Mouse (Mus musculus) A20 (cell line): ENCODE results near the gene Fmnl1.
A peak's percentile ranks its signal among the peaks of the same experiment; 100 is the strongest.
"Not testable (repeated sequence)": the region's sequence is repeated elsewhere in the genome, so short reads cannot be mapped to it uniquely, and the experiment has no call there.

ENCODE experiments used
- DNase-seq: peaks from one replicate; pipeline ENCODE4 v3.0.0-alpha.2; 2011; ENCODE audit warnings: low read depth, low spot score

The Fmnl1 gene

GRCm38 (mm10) chr11:103219995-103220394 is 49.1 kb downstream of the Fmnl1 start:
- no peak for DNase-seq

- DNase-seq, result no peak
Measured at GRCm38 (mm10) chr11:103221437-103221836, 50.5 kb downstream of the Fmnl1 start.

- DNase-seq, result not testable (repeated sequence)
Measured at GRCm38 (mm10) chr11:103222718-103223117, 51.8 kb downstream of the Fmnl1 start.

GRCm38 (mm10) chr11:103223444-103223843 is 52.5 kb downstream of the Fmnl1 start:
- DNase-seq, result no peak

GRCm38 (mm10) chr11:103223951-103224456 is 53.1 kb downstream of the Fmnl1 start:
- no peak for DNase-seq

- no peak for DNase-seq
Measured at GRCm38 (mm10) chr11:103229608-103230007, 58.7 kb downstream of the Fmnl1 start.

- DNase-seq, result no peak
Measured at GRCm38 (mm10) chr11:103230626-103231025, 59.7 kb downstream of the Fmnl1 start.

GRCm38 (mm10) chr11:103231367-103231766 is 60.5 kb downstream of the Fmnl1 start:
- no peak for DNase-seq

GRCm38 (mm10) chr11:103232966-103233365 is 62.1 kb downstream of the Fmnl1 start:
- DNase-seq, result peak; percentile 81

GRCm38 (mm10) chr11:103234447-103234846 is 63.5 kb downstream of the Fmnl1 start:
- DNase-seq, result no peak

- DNase-seq, result no peak
Measured at GRCm38 (mm10) chr11:103235702-103236101, 64.8 kb downstream of the Fmnl1 start.

GRCm38 (mm10) chr11:103236431-103236830 is 65.5 kb downstream of the Fmnl1 start:
- no peak for DNase-seq

GRCm38 (mm10) chr11:103236903-103237302 is 66.0 kb downstream of the Fmnl1 start:
- no peak for DNase-seq

GRCm38 (mm10) chr11:103237757-103238156 is 66.8 kb downstream of the Fmnl1 start:
- DNase-seq, result peak; percentile 40

GRCm38 (mm10) chr11:103240740-103241139 is 69.8 kb downstream of the Fmnl1 start:
- DNase-seq, result no peak

- DNase-seq, result no peak
Measured at GRCm38 (mm10) chr11:103244856-103245255, 73.9 kb downstream of the Fmnl1 start.

GRCm38 (mm10) chr11:103246081-103246730 is 75.3 kb downstream of the Fmnl1 start:
- no peak for DNase-seq

- DNase-seq, result no peak
Measured at GRCm38 (mm10) chr11:103246731-103247290, 75.9 kb downstream of the Fmnl1 start.

GRCm38 (mm10) chr11:103247504-103248177 is 76.7 kb downstream of the Fmnl1 start:
- DNase-seq, result no peak
